Comparison of ENCODE assay signal across 17 mouse cellular contexts in the genomic region with DNA sequence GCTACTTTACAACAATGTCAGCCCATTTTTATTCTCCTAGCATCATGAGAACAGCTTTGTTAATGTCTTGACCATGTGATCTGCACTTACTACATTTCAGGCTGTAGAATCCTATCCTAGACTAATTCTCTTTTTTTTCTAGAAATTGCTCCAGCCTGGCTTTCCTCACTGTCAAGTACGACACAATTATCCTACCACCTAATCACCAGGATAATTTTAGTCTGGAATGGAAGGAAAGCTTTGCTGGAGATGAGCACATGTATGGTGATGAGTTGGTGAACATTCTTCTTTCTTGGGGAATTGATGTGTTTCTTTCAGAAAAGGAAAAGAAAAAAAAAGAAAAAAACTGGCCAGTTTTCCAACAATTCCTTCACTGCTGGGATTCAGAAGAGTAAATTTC. TPM values are rescaled to one million over a fixed set of nuclear protein-coding genes. Genes with fewer than 3 reads are reported as not detected.
"Had no signal": no experiment of that assay in that cellular context is flagged by ENCODE, and none has a peak within 500 bp of the region (broad histone marks: within the 10 kb centered on the region; RNA-seq: fewer than 3 reads in every experiment).

No protein-coding gene starts in this region.

- H3K4me2 ChIP-seq: liver, embryonic 11.5 days; liver, embryonic 13.5 days; liver, embryonic 15.5 days; midbrain, embryonic 11.5 days; midbrain, embryonic 13.5 days; midbrain, embryonic 15.5 days; neural tube, embryonic 12.5 days; stomach, embryonic 15.5 days had no signal

- H3K4me1 ChIP-seq: liver, embryonic 13.5 days; liver, embryonic 15.5 days; megakaryocyte, embryonic 14.5 days; midbrain, embryonic 13.5 days; midbrain, embryonic 15.5 days; neural tube, embryonic 12.5 days; stomach, embryonic 15.5 days had no signal

- H3K36me3 ChIP-seq: liver, embryonic 13.5 days; liver, embryonic 15.5 days; midbrain, embryonic 13.5 days; midbrain, embryonic 15.5 days; neural tube, embryonic 12.5 days; stomach, embryonic 15.5 days had no signal

- H3K9ac ChIP-seq: liver, embryonic 13.5 days; liver, embryonic 15.5 days; liver, postnatal 0 days; midbrain, embryonic 13.5 days; midbrain, embryonic 15.5 days; neural tube, embryonic 12.5 days; stomach, embryonic 15.5 days had no signal

- DNase-seq: liver; liver, embryonic 13.5 days; liver, postnatal 0 days; thymus, adult 2 months; thymus, postnatal 25 days; thymus, postnatal 4 days had no signal

- ATAC-seq: liver, postnatal 0 days; midbrain, embryonic 13.5 days; midbrain, embryonic 15.5 days had no signal

- H3K9me3 ChIP-seq: liver, embryonic 13.5 days; liver, embryonic 15.5 days; megakaryocyte, embryonic 14.5 days; midbrain, embryonic 13.5 days; midbrain, embryonic 15.5 days; neural tube, embryonic 12.5 days; stomach, embryonic 15.5 days had no signal

- H3K27ac ChIP-seq: liver, embryonic 13.5 days; liver, embryonic 15.5 days; macrophage; midbrain, embryonic 13.5 days; midbrain, embryonic 15.5 days; neural tube, embryonic 12.5 days; stomach, embryonic 15.5 days; stomach, postnatal 0 days had no signal

- H3K27me3 ChIP-seq: liver, embryonic 13.5 days; liver, embryonic 15.5 days; midbrain, embryonic 13.5 days; midbrain, embryonic 15.5 days; neural tube, embryonic 12.5 days; stomach, embryonic 15.5 days had no signal

- H3K4me3 ChIP-seq: liver, embryonic 13.5 days; liver, embryonic 15.5 days; megakaryocyte, embryonic 14.5 days; midbrain, embryonic 13.5 days; midbrain, embryonic 15.5 days; neural tube, embryonic 12.5 days; stomach, embryonic 15.5 days had no signal

RNA-seq across cellular contexts. Expression of gene Ehf, which starts 28.8 kb away (rescaled TPM):
- polyA plus RNA-seq: midbrain, embryonic 11.5 days; neural tube, embryonic 12.5 days; neural tube, embryonic 14.5 days had no signal
